Mouse (Mus musculus): Measurements from ENCODE around the gene Mixl1.

DNA sequence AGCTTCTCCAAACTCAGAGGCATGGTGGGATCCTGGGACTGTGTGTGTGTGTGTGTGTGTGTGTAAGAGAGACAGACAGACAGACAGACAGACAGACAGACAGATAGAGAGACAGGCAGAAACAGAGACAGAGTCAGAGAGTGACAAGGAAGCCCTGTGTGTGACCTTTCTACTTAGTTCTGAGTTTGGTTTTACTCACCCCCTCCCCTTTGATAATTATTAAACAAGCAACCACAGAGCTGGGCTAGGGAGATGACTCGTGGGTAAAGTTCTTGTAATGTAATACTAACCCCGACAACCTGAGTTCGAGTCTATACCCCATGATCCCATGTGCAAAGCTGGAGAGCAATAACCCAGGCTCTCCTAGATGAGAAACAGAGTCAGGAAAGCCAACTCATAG is 11.0 kb upstream of the Mixl1 start:
- TF ChIP-seq CTCF (IDR thresholded peaks at IDR 0.05; ENCODE audit: insufficient read depth, low read depth, low read length) (no peak), POLR2A (IDR thresholded peaks at IDR 0.05; ENCODE audit: insufficient read depth, low read depth, low read length) (no peak)
